Mouse (Mus musculus) forebrain, embryonic 13.5 days (tissue): ENCODE measurements around the gene Zfp536. TPM values are rescaled to one million over a fixed set of nuclear protein-coding genes. Genes with fewer than 3 reads are reported as not detected.

Experiments
- ATAC-seq: fragments of 200-750 bp; cut with Nextera tagmentation; 2 replicates; pipeline ENCODE4 v1.8.0; 2017
- H3K27ac ChIP-seq: fragments of 300-500 bp; sonication (generic); 2 replicates; pipeline ENCODE4 v1.5.1; 2015; ENCODE audit warnings: inconsistent platforms, mild to moderate bottlenecking, moderate library complexity
- H3K27me3 ChIP-seq: fragments of 300-500 bp; sonication (generic); 2 replicates; pipeline ENCODE4 v1.6.1; 2015; ENCODE audit warnings: mild to moderate bottlenecking, inconsistent platforms
- H3K36me3 ChIP-seq: fragments of 300-500 bp; sonication (generic); 2 replicates; pipeline ENCODE4 v1.6.1; 2015; ENCODE audit warnings: mild to moderate bottlenecking, inconsistent platforms; ENCODE audit not compliant: poor library complexity, severe bottlenecking
- H3K4me1 ChIP-seq: fragments of 300-500 bp; sonication (generic); 2 replicates; pipeline ENCODE4 v1.6.1; 2015; ENCODE audit warnings: inconsistent platforms
- H3K4me2 ChIP-seq: fragments of 300-500 bp; sonication (generic); 2 replicates; pipeline ENCODE4 v1.6.1; 2015; ENCODE audit warnings: inconsistent platforms, mild to moderate bottlenecking, moderate library complexity
- H3K4me3 ChIP-seq: fragments of 300-500 bp; sonication (generic); 2 replicates; pipeline ENCODE4 v1.5.1; 2015; ENCODE audit warnings: mild to moderate bottlenecking, inconsistent platforms
- H3K9ac ChIP-seq: fragments of 300-500 bp; sonication (generic); 2 replicates; pipeline ENCODE4 v1.6.1; 2015; ENCODE audit warnings: mild to moderate bottlenecking, inconsistent platforms
- H3K9me3 ChIP-seq: fragments of 300-500 bp; sonication (generic); replicated peaks from 2 replicates; pipeline ENCODE4 v1.6.1; 2016; ENCODE audit warnings: inconsistent platforms
- WGBS: fragments of 180-500 bp; shearing (Covaris S2); methylation state at CpG from one replicate; pipeline ENCODE4 v1.1.7; 2015; 5-methylcytosine and 5-hydroxymethylcytosine counted together
- polyA plus RNA-seq: library from polyadenylated mRNA; unstranded; fragments of >200 nt; fragmentation: Nextera tagmentation; extraction: Ambion mirVana; gene quantifications from 2 replicates; pipeline ENCODE4 v1.2.1, GENCODE M21; 2015

Gene Zfp536
- polyA plus RNA-seq, 1 experiment from 2014 or later: 39.7 TPM

DNA sequence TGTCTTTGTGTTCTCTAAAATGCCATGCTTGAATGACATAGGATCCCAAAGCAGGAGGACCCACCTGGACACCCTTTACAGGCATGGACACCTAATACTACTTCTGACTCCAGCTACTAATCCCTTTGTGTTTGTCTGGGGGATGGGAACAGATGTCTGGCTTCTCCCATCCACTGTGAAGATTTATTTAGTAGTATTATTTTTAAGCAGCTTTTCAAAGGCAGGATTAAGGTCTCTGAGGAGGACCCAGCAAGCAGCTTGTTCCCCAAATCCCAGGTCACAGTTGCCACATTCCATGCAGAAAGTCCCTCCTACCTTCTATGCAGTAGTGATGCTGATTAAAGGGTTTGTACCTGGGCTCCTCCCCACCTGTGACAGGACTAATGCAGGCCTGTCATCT is 347.4 kb downstream of the Zfp536 start:
- H3K4me2 ChIP-seq: no peak overlapping the region
- H3K4me1 ChIP-seq: no peaks in the 10 kb centered on the region
- ATAC-seq: no peak
- H3K27ac ChIP-seq: no peak overlapping the region
- no peak overlapping the region for H3K9ac ChIP-seq
- no peak overlapping the region for H3K4me3 ChIP-seq
- H3K36me3 ChIP-seq: no peaks in the 10 kb centered on the region
- no peaks in the 10 kb centered on the region for H3K9me3 ChIP-seq
- H3K27me3 ChIP-seq: no peaks in the 10 kb centered on the region

DNA sequence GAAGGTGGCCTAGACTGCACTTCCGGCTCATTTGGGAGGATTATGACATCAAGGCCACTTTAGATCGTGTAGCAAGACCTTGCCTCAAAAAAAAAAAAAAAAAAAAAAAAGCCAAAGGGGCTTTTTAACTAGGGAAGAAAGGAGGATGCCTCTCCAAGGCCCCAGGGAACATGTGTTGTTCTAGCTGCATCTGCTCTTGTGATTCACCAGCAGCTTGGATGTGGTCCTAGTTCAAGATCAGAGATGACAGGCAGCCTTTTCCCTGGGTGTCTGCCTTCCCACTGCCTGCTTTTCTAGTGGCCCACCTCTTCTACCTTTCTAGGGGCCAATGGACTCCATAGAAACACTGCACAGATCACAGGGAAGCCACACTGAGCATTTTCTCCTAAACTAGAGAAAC is 350.5 kb downstream of the Zfp536 start:
- Histone ChIP-seq H3K9ac (no peak overlapping the region), H3K4me2 (no peak overlapping the region), H3K27ac (no peak overlapping the region), H3K9me3 (no peaks in the 10 kb centered on the region), H3K4me1 (no peaks in the 10 kb centered on the region), H3K36me3 (no peaks in the 10 kb centered on the region), H3K4me3 (no peak overlapping the region), H3K27me3 (no peaks in the 10 kb centered on the region)
- no peak for ATAC-seq
- WGBS: 36% methylated on average over 2 of the region's 2 CpGs

Other genes starting within 250 kb of the Zfp536 start
- 35.0 and 37.7 TPM in 2 replicates for gene Uri1, start 249.9 kb upstream of the Zfp536 start, polyA plus RNA-seq